Mouse (Mus musculus) inflammation-experienced regulatory T-cells, adult 6 months (primary cell): ENCODE results near the gene Tmem184c. TPM values are rescaled to one million over a fixed set of nuclear protein-coding genes. Genes with fewer than 3 reads are reported as not detected.

Experiments
- polyA plus RNA-seq, 3 experiments: library from polyadenylated mRNA; unstranded; fragments of 100-300 nt; shearing (Covaris generic); gene quantifications; one replicate each; pipeline ENCODE4 v1.2.1; 2017

The Tmem184c gene
- polyA plus RNA-seq, 3 experiments from 2014 or later = 18.2 to 33.1 (median 19.4) TPM

Other genes starting within 250 kb of the Tmem184c start
- gene Arhgap10, start 92.7 kb downstream of the Tmem184c start, polyA plus RNA-seq = 1 to 10 TPM; 2.5 to 5.0 (median 2.9) TPM
- gene Prmt9, start 61.3 kb downstream of the Tmem184c start, polyA plus RNA-seq = 10 to 100 TPM; 12.6 to 16.6 (median 14.3) TPM
- not detected for gene Ednra, start 113.8 kb upstream of the Tmem184c start, polyA plus RNA-seq